Comparison of ENCODE assay signal across 9 mouse cellular contexts in the genomic region with DNA sequence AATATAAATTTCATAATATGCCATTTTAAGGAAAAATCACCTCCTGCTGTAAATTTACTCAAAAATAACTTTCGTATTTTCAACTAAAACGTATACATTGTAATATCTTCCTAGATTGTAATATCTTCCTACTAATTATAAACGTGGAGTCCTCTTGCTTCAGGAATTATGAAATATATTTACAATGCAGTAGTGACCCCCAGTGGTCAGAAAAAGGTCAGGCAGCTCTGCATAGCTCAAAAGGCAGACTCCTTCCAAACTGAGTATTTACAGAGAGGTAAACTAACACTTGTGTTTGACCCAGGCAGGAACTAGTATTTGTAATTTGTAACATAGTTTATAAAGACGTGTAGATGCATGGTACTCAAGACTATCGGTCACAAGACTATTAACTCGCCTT. TPM values are rescaled to one million over a fixed set of nuclear protein-coding genes. Genes with fewer than 3 reads are reported as not detected.
DNase-seq lines count a peak whose midpoint lies in the region; ATAC-seq and TF ChIP-seq lines count a peak whose summit lies in the region.
"Had no signal": no experiment of that assay in that cellular context is flagged by ENCODE, and none has a peak within 500 bp of the region (broad histone marks: within the 10 kb centered on the region; RNA-seq: fewer than 3 reads in every experiment).

No protein-coding gene starts in this region.

- H3K36me3 ChIP-seq in heart, postnatal 0 days (replicated peaks; ENCODE audit: control insufficient read depth, insufficient read depth, low read length), result no peaks in the 10 kb centered on the region
- no peaks in the 10 kb centered on the region for H3K36me3 ChIP-seq in E14TG2a.4 (ENCODE audit: insufficient read depth, low read length)
- H3K36me3 ChIP-seq in midbrain, embryonic 15.5 days (replicated peaks), result no peaks in the 10 kb centered on the region
- H3K36me3 ChIP-seq: liver, embryonic 15.5 days had no signal

- H3K27me3 ChIP-seq in heart, postnatal 0 days (ENCODE audit: control insufficient read depth, insufficient read depth, low read length), result no peaks in the 10 kb centered on the region
- no peaks in the 10 kb centered on the region for H3K27me3 ChIP-seq in E14TG2a.4 (ENCODE audit: insufficient read depth, low read length)
- H3K27me3 ChIP-seq in midbrain, embryonic 15.5 days (replicated peaks), result no peaks in the 10 kb centered on the region
- H3K27me3 ChIP-seq: liver, embryonic 15.5 days had no signal

- ATAC-seq in heart, postnatal 0 days (ENCODE audit: insufficient read depth, low read depth), result no peak
- ATAC-seq in frontal cortex, adult (ENCODE audit: low TSS enrichment), result peak; percentile 89
- ATAC-seq in midbrain, embryonic 15.5 days (replicated peaks), result peak; percentile 77
- no peak for ATAC-seq in erythroblast, adult 5-6 weeks (replicated peaks; ENCODE audit: low FRiP score, poor library complexity, severe bottlenecking)

- no peaks in the 10 kb centered on the region for H3K9me3 ChIP-seq in heart, postnatal 0 days (replicated peaks; ENCODE audit: control insufficient read depth, low read length)
- no peaks in the 10 kb centered on the region for H3K9me3 ChIP-seq in E14TG2a.4 (ENCODE audit: low read length)
- no peaks in the 10 kb centered on the region for H3K9me3 ChIP-seq in midbrain, embryonic 15.5 days
- H3K9me3 ChIP-seq: liver, embryonic 15.5 days had no signal

- peak; percentile 73 for TF ChIP-seq CTCF in heart, postnatal 0 days (IDR thresholded peaks at IDR 0.05; ENCODE audit: low read depth)
- peak; percentile 39 for TF ChIP-seq CTCF in E14TG2a.4 (conservative IDR thresholded peaks at IDR 0.05; ENCODE audit: low read length)

- no peak overlapping the region for H3K27ac ChIP-seq in heart, postnatal 0 days (ENCODE audit: low read depth)
- H3K27ac ChIP-seq in midbrain, embryonic 15.5 days, result no peak overlapping the region
- H3K27ac ChIP-seq: liver, embryonic 15.5 days had no signal

- H3K4me1 ChIP-seq in heart, postnatal 0 days (ENCODE audit: control insufficient read depth, insufficient read depth), result no peaks in the 10 kb centered on the region
- no peaks in the 10 kb centered on the region for H3K4me1 ChIP-seq in E14TG2a.4 (replicated peaks; ENCODE audit: low read depth, low read length)
- H3K4me1 ChIP-seq in midbrain, embryonic 15.5 days, result no peaks in the 10 kb centered on the region
- H3K4me1 ChIP-seq: liver, embryonic 15.5 days had no signal

- no peak overlapping the region for H3K9ac ChIP-seq in heart, postnatal 0 days (replicated peaks; ENCODE audit: low read depth, low read length)
- no peak overlapping the region for H3K9ac ChIP-seq in midbrain, embryonic 15.5 days
- H3K9ac ChIP-seq: liver, embryonic 15.5 days had no signal

- TF ChIP-seq EP300 in heart, postnatal 0 days (IDR thresholded peaks at IDR 0.05; ENCODE audit: low read depth), result no peak

- no peak overlapping the region for H3K4me3 ChIP-seq in heart, postnatal 0 days (ENCODE audit: low read depth, low read length)
- no peak overlapping the region for H3K4me3 ChIP-seq in E14TG2a.4 (replicated peaks; ENCODE audit: low read length)
- H3K4me3 ChIP-seq in midbrain, embryonic 15.5 days, result no peak overlapping the region
- H3K4me3 ChIP-seq: liver, embryonic 15.5 days had no signal

- no peak overlapping the region for H3K4me2 ChIP-seq in heart, postnatal 0 days (ENCODE audit: low read depth, low read length)
- no peak overlapping the region for H3K4me2 ChIP-seq in midbrain, embryonic 15.5 days
- H3K4me2 ChIP-seq: liver, embryonic 15.5 days had no signal

- WGBS in heart, postnatal 0 days, result 15% methylated on average over 6 of the region's 6 CpGs
- WGBS in midbrain, embryonic 15.5 days, result 33% methylated on average over 6 of the region's 6 CpGs

- peak; percentile 80 for DNase-seq in heart, postnatal 0 days (ENCODE audit: low spot score)
- DNase-seq in heart, adult 11 months, result no peak
- DNase-seq in cerebellum, adult 11-12 months, result peak; percentile 3
- DNase-seq in layer of hippocampus, adult 9-10 months (ENCODE audit: low spot score), result peak; percentile 55

RNA-seq across cellular contexts. Expression of gene Fat4, which starts 37.2 kb away (rescaled TPM):
- total RNA-seq in heart, postnatal 0 days (2014; rRNA removed; ENCODE audit: low replicate concordance), result 14.0 and 16.1 TPM in 2 replicates
- 0.97 and 1.0 TPM in 2 replicates for polyA plus RNA-seq in heart, postnatal 0 days (2015; fragmentation: Nextera tagmentation; extraction: Ambion mirVana)
- polyA plus RNA-seq in midbrain, embryonic 15.5 days (2015; fragmentation: Nextera tagmentation; extraction: Ambion mirVana), result 8.2 and 9.2 TPM in 2 replicates
- total RNA-seq in erythroblast, adult 5-6 weeks (2015; ENCODE audit: low replicate concordance), result not detected in 2 replicates
- not detected in 2 replicates for total RNA-seq in erythroblast, adult 5-6 weeks (2017; ENCODE audit: low replicate concordance)

Comparison
In these comparisons a context has a peak if more than half of its experiments do, and no peak if none do; other contexts are left out.
1. ATAC-seq: peak in frontal cortex, adult (single experiment) and midbrain, embryonic 15.5 days (single experiment); none in heart, postnatal 0 days (single experiment) and erythroblast, adult 5-6 weeks (single experiment).
2. RNA of gene Fat4, which starts 37.2 kb away (total RNA-seq): 14.0 to 16.1 TPM in heart, postnatal 0 days; not detected in erythroblast, adult 5-6 weeks; every median in the first group is over 10 times any median in the second.